Mouse (Mus musculus) ES-E14 (cell line): ENCODE measurements around the gene Cep85l. TPM values are rescaled to one million over a fixed set of nuclear protein-coding genes. Genes with fewer than 3 reads are reported as not detected.

Experiments used
- DNase-seq: peaks from one replicate; pipeline ENCODE4 v3.0.0-alpha.2; 2013; ENCODE audit warnings: low read depth, low spot score
- H3K27ac ChIP-seq: 2 replicates; pipeline ENCODE4 v1.5.1; 2012; ENCODE audit warnings: low read depth, mild to moderate bottlenecking, low read length, moderate library complexity, mixed read lengths; ENCODE audit not compliant: poor library complexity, insufficient read depth, severe bottlenecking
- H3K36me3 ChIP-seq: 2 replicates; pipeline ENCODE4 v1.6.1; 2012; ENCODE audit warnings: mild to moderate bottlenecking, low read length, moderate library complexity, mixed read lengths; ENCODE audit not compliant: control insufficient read depth, poor library complexity, insufficient read depth, severe bottlenecking
- H3K4me1 ChIP-seq, 2 experiments: fragments of 150-350 bp in 1 of 2; sonication (generic) in 1 of 2; 2 replicates each; pipeline ENCODE4 v1.6.1; 2012; ENCODE audit warnings: low read length in 2 of 2, mild to moderate bottlenecking in 1 of 2, mixed read lengths in 1 of 2; ENCODE audit not compliant: control insufficient read depth in 2 of 2, insufficient read depth in 2 of 2, poor library complexity in 1 of 2
- H3K4me3 ChIP-seq, 2 experiments: fragments of 150-350 bp in 1 of 2; sonication (generic) in 1 of 2; 2 replicates each; pipeline ENCODE4 v1.5.1; 2012; ENCODE audit warnings: low read length in 2 of 2, low read depth in 1 of 2, mild to moderate bottlenecking in 1 of 2, mixed read lengths in 1 of 2; ENCODE audit not compliant: insufficient read depth in 1 of 2, poor library complexity in 1 of 2, severe bottlenecking in 1 of 2
- H3K9ac ChIP-seq: 2 replicates; pipeline ENCODE4 v1.6.1; 2012; ENCODE audit warnings: low read depth, mild to moderate bottlenecking, low read length, mixed read lengths; ENCODE audit not compliant: poor library complexity, insufficient read depth, severe bottlenecking
- H3K9me3 ChIP-seq: fragments of 150-350 bp; sonication (generic); 2 replicates; pipeline ENCODE4 v1.6.1; 2012; ENCODE audit warnings: low read depth, mild to moderate bottlenecking, low read length; ENCODE audit not compliant: control insufficient read depth, insufficient read depth
- CHD2 ChIP-seq: IDR thresholded peaks from 2 replicates; pipeline ENCODE4 v1.6.1; 2014; ENCODE audit warnings: mild to moderate bottlenecking, low read depth, low read length, inconsistent platforms
- HCFC1 ChIP-seq: IDR thresholded peaks from 2 replicates; pipeline ENCODE4 v1.6.1; 2012; ENCODE audit warnings: low read length, inconsistent platforms, borderline replicate concordance; ENCODE audit not compliant: insufficient read depth
- MAFK ChIP-seq: IDR thresholded peaks from 2 replicates; pipeline ENCODE4 v1.6.1; 2014; ENCODE audit warnings: mild to moderate bottlenecking, low read depth, low read length, inconsistent platforms; ENCODE audit not compliant: insufficient read depth
- ZC3H11A ChIP-seq: IDR thresholded peaks from 2 replicates; pipeline ENCODE4 v1.6.1; 2012; ENCODE audit warnings: low read depth, mild to moderate bottlenecking, inconsistent platforms, low read length, borderline replicate concordance
- ZNF384 ChIP-seq: IDR thresholded peaks from 2 replicates; pipeline ENCODE4 v1.6.1; 2012; ENCODE audit warnings: low read depth, low read length, inconsistent platforms
- in situ Hi-C, 2 experiments: fragments of 600-800 bp; cut with MboI; formaldehyde crosslinking; loops; one replicate each; pipeline ENCODE4 v1.15.1; 2025; ENCODE audit warnings: low sequenced_read_pairs in 2 of 2, inconsistent platforms in 1 of 2; ENCODE audit not compliant: unreplicated experiment in 2 of 2
- total RNA-seq: library from RNA; depleted of rRNA; stranded (reverse); fragments of 300-350 nt; gene quantifications from 2 replicates; pipeline ENCODE4 v1.2.3, GENCODE M21; 2012

Cep85l gene
- total RNA-seq, 1 experiment = 3.6 TPM

GRCm38 (mm10) chr10:53347787-53348755 lies 31.7 kb downstream of the Cep85l start:
- peak; percentile 98 for TF ChIP-seq ZC3H11A
- TF ChIP-seq MAFK = no peak
- TF ChIP-seq CHD2 = no peak
- peak; percentile 92 for TF ChIP-seq ZNF384
- TF ChIP-seq HCFC1 = no peak
- Histone ChIP-seq H3K4me1 (no peaks in the 10 kb centered on the region), H3K4me3 (no peak overlapping the region), H3K27ac (no peak overlapping the region), H3K9ac (no peak overlapping the region), H3K36me3 (no peaks in the 10 kb centered on the region), H3K9me3 (no peaks in the 10 kb centered on the region)
- in situ Hi-C loops = loop anchor here in 1 of 2 experiments (10.0 to 25.0 kb wide), 2 partner anchors 177 to 236 kb away; no protein-coding TSS in a partner anchor
- peak; percentile 63 for DNase-seq

GRCm38 (mm10) chr10:53346916-53347315 lies 32.8 kb downstream of the Cep85l start:
- no peaks in the 10 kb centered on the region for H3K36me3 ChIP-seq
- in situ Hi-C loops = loop anchor here in 1 of 2 experiments (10.0 to 25.0 kb wide), 2 partner anchors 178 to 235 kb away; no protein-coding TSS in a partner anchor
- no peak overlapping the region for H3K27ac ChIP-seq
- no peak overlapping the region for H3K4me3 ChIP-seq
- no peaks in the 10 kb centered on the region for H3K4me1 ChIP-seq
- no peak overlapping the region for H3K9ac ChIP-seq
- TF ChIP-seq MAFK = no peak
- no peak for TF ChIP-seq ZNF384
- TF ChIP-seq HCFC1 = no peak
- TF ChIP-seq ZC3H11A = no peak
- no peak for TF ChIP-seq CHD2
- no peak for DNase-seq
- H3K9me3 ChIP-seq = no peaks in the 10 kb centered on the region

GRCm38 (mm10) chr10:53346506-53346905 lies 33.2 kb downstream of the Cep85l start:
- Histone ChIP-seq H3K9ac (no peak overlapping the region), H3K4me3 (no peak overlapping the region), H3K36me3 (no peaks in the 10 kb centered on the region), H3K4me1 (no peaks in the 10 kb centered on the region), H3K9me3 (no peaks in the 10 kb centered on the region), H3K27ac (no peak overlapping the region)
- peak; percentile 27 for DNase-seq
- TF ChIP-seq ZC3H11A = peak; percentile 27; the same call in 1 of the 2 replicates
- no peak for TF ChIP-seq HCFC1
- TF ChIP-seq CHD2 = no peak
- in situ Hi-C loops = loop anchor here in 1 of 2 experiments (10.0 to 25.0 kb wide), 2 partner anchors 178 to 234 kb away; no protein-coding TSS in a partner anchor

GRCm38 (mm10) chr10:53345508-53345907 lies 34.2 kb downstream of the Cep85l start:
- DNase-seq = no peak
- Histone ChIP-seq H3K27ac (no peak overlapping the region), H3K4me1 (no peaks in the 10 kb centered on the region), H3K9me3 (no peaks in the 10 kb centered on the region), H3K36me3 (no peaks in the 10 kb centered on the region), H3K4me3 (no peak overlapping the region), H3K9ac (no peak overlapping the region)
- in situ Hi-C loops = loop anchor here in 1 of 2 experiments (10.0 to 25.0 kb wide), 2 partner anchors 179 to 233 kb away; no protein-coding TSS in a partner anchor
- TF ChIP-seq CHD2 (no peak), ZNF384 (no peak), ZC3H11A (no peak), HCFC1 (no peak), MAFK (no peak)
